Mouse (Mus musculus) bone marrow, adult 2 months (tissue): ENCODE measurements around the gene Pkn3. TPM values are rescaled to one million over a fixed set of nuclear protein-coding genes. Genes with fewer than 3 reads are reported as not detected.
"Not testable (repeated sequence)": the region's sequence is repeated elsewhere in the genome, so short reads cannot be mapped to it uniquely, and the experiment has no call there.

Experiments used
- H3K27ac ChIP-seq: fragments of 200-500 bp; 2 replicates; pipeline ENCODE4 v1.5.1; 2012; ENCODE audit warnings: low read depth, mild to moderate bottlenecking, control low read depth, inconsistent platforms, low read length; ENCODE audit not compliant: control insufficient read depth, poor library complexity, insufficient read depth
- H3K4me1 ChIP-seq: fragments of 200-500 bp; 2 replicates; pipeline ENCODE4 v1.6.1; 2011; ENCODE audit warnings: low read length; ENCODE audit not compliant: control insufficient read depth, insufficient read depth
- H3K4me3 ChIP-seq: fragments of 200-500 bp; replicated peaks from 2 replicates; pipeline ENCODE3; 2011; ENCODE audit warnings: mild to moderate bottlenecking, low read depth, low read length, control low read depth; ENCODE audit not compliant: control insufficient read depth
- CTCF ChIP-seq: fragments of 200-500 bp; IDR thresholded peaks from 2 replicates; pipeline ENCODE4 v1.5.1; 2011; ENCODE audit warnings: low read length, control low read depth; ENCODE audit not compliant: control insufficient read depth, insufficient read depth
- POLR2A ChIP-seq: fragments of 200-500 bp; IDR thresholded peaks from 2 replicates; pipeline ENCODE4 v1.6.1; 2011; ENCODE audit warnings: low read depth, mild to moderate bottlenecking, control low read depth, low read length, borderline replicate concordance; ENCODE audit not compliant: control insufficient read depth
- WGBS: fragments of 180-500 bp; shearing (Covaris S2); methylation state at CpG from one replicate; pipeline ENCODE4 v1.1.7; 2018; 5-methylcytosine and 5-hydroxymethylcytosine counted together
- polyA plus RNA-seq: library from polyadenylated mRNA; stranded (reverse); fragments of >200 nt; gene quantifications from 2 replicates; pipeline ENCODE4 v1.2.4, GENCODE M21; 2011; ENCODE audit warnings: low replicate concordance; ENCODE audit not compliant: missing spikeins, insufficient read depth, insufficient read length

Pkn3 gene
- polyA plus RNA-seq, 1 experiment = 8.1 TPM

- TF ChIP-seq CTCF (no peak), POLR2A (no peak)
- H3K4me1 ChIP-seq = peaks cover 2% of the 10 kb centered on the region
- H3K4me3 ChIP-seq = no peak overlapping the region
- 86% methylated on average over 4 of the region's 4 CpGs for WGBS
- no peak overlapping the region for H3K27ac ChIP-seq
Measured at GRCm38 (mm10) chr2:30120269-30120668, 42.8 kb downstream of the Pkn3 start.

- H3K4me1 ChIP-seq = peaks cover 2% of the 10 kb centered on the region
Measured at GRCm38 (mm10) chr2:30122766-30123165, 45.3 kb downstream of the Pkn3 start.

GRCm38 (mm10) chr2:30123729-30124471, 46.4 kb downstream of the Pkn3 start:
- 1% methylated on average over 44 of the region's 44 CpGs for WGBS
- Histone ChIP-seq H3K27ac (peak overlapping the region; percentile 76; the same call in 1 of the 2 replicates), H3K4me1 (peaks cover 2% of the 10 kb centered on the region), H3K4me3 (peak overlapping the region; percentile 68)
- TF ChIP-seq POLR2A (no peak), CTCF (no peak)

More at GRCm38 (mm10) chr2:30122766-30123165, 45.3 kb downstream of the Pkn3 start:
- no peak overlapping the region for H3K4me3 ChIP-seq
- 87% methylated on average over 5 of the region's 5 CpGs for WGBS
- TF ChIP-seq CTCF (no peak), POLR2A (no peak)
- no peak overlapping the region for H3K27ac ChIP-seq

GRCm38 (mm10) chr2:30124472-30125274, 47.2 kb downstream of the Pkn3 start, which contains the start of gene Zer1:
Gene Zer1 (minus strand): TSS chr2:30124585.
- Histone ChIP-seq H3K27ac (peak within 1 kb of the TSS; percentile 76), H3K4me3 (peak within 1 kb of the TSS; percentile 68), H3K4me1 (peaks cover 2% of the 10 kb centered on the region)
- 11% methylated on average over 31 of the region's 31 CpGs for WGBS
- no peak for TF ChIP-seq CTCF
- peak; percentile 90; the same call in 1 of the 2 replicates for TF ChIP-seq POLR2A

GRCm38 (mm10) chr2:30128789-30129188, 51.3 kb downstream of the Pkn3 start:
- H3K4me1 ChIP-seq = no peaks in the 10 kb centered on the region; the same call in 1 of the 2 replicates
- no peak overlapping the region for H3K27ac ChIP-seq
- H3K4me3 ChIP-seq = no peak overlapping the region
- TF ChIP-seq CTCF = no peak
- TF ChIP-seq POLR2A = no peak
- 35% methylated on average over 2 of the region's 2 CpGs for WGBS

GRCm38 (mm10) chr2:30130156-30130555, 52.7 kb downstream of the Pkn3 start:
- H3K4me3 ChIP-seq = no peak overlapping the region
- WGBS = 83% methylated on average over 4 of the region's 4 CpGs

DNA sequence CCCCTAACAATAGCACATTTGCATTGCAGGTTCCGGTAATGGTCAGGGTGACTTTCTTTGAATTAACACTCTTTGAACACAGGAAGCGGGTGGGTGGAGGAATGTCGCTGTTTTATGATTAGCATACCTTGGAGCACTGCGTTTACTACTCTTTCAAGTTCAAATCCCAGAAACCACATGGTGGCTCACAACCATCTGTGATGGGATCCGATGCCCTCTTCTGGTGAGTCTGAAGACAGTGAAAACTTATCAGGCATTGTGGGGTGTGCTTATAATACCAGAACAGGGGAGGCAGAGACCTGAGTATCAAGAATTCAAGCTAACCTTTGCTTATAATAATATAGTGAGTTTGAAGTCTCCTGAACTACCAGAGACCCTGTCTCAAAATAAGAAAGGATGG, 53.8 kb downstream of the Pkn3 start:
- H3K27ac ChIP-seq, H3K4me3 ChIP-seq, H3K4me1 ChIP-seq: not testable (repeated sequence)
- 56% methylated on average over 5 of the region's 5 CpGs for WGBS

More at GRCm38 (mm10) chr2:30130156-30130555, 52.7 kb downstream of the Pkn3 start:
- no peak for TF ChIP-seq CTCF
- no peak for TF ChIP-seq POLR2A
- H3K27ac ChIP-seq = no peak overlapping the region
- no peaks in the 10 kb centered on the region; the same call in 1 of the 2 replicates for H3K4me1 ChIP-seq
